Mouse (Mus musculus) layer of hippocampus, adult 8-10 months (tissue): ENCODE results near the gene Surf2. TPM values are rescaled to one million over a fixed set of nuclear protein-coding genes. Genes with fewer than 3 reads are reported as not detected.

Experiments
- DNase-seq, 2 experiments: peaks; one replicate each; pipeline ENCODE4 v3.0.0; 2022; ENCODE audit warnings: low spot score in 2 of 2
- total RNA-seq, 4 experiments: library from RNA; stranded (reverse); gene quantifications; 2 replicates each; pipeline ENCODE4 v1.2.4; 2022

The Surf2 gene
- total RNA-seq, 4 experiments from 2014 or later: 36.2 to 42.4 (median 37.7) TPM

DNA sequence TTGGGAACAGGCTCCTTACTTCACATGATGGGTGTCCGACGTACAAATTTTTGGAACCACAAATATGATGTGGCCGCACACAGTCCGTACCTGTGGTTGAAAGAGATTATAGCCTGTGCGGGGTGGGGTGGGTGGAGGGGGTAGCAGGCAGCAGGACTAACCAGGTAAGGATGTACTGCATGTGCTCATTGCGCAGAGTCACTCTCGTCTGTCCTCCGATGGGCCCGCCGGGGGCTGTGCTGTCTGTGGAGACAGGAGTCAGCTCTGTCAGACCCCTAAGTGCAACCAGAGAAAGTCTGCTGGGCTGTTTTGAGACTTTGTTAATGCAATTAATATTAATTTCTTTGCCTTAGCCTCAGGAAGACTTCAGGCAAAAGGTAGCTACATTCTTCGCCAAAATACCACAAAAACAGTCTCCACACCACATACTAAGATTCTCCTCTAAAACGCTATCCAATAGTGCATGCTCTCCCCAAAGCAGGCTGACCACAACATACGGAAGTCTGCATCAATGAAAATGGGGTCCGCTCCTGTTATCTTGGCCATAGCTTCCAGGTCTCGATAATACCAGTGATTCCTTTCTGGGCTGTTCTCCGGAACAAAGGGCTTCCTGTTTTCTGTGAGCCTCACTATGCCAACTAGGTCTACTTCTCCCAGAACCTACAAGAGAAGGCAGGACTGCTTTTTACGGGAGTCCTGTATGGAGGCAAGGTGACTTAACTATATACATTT is 2.6 kb upstream of the Surf2 start:
- DNase-seq: no peak

DNA sequence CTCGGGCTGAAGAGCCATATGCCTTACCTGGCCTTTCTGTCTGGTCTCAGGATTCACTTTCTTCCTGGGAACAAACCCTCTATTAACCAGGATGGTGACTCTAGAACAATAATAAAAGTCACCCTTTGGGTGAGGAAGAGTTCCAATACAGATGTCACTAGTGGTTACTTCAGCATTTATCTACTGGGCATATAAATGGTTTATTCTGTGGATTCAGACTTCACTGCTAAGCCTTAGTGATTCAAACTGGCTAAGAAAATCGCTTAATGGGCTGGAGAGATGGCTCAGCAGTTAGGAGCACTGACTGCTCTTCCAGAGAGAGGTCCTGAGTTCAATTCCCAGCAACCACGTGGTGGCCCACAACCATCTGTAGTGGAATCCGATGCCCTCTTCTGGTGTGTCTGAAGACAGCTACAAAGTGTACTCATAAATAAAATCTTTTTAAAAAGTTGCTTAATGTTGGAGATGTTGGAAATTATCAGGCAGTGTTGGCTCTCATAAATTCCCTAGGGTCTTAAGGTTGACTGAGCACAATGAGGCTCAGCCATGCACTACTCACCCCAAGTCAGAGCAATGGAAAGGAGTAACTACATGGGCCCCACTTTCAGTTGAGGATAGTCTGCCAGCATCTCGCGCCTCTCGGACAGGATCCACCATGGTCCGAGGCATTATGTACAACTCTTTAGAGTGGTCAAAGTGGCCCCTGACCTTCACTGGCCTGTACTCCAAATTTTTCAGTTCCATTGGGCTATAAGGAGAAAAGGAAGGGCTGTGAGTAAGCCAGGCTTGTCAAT is 1.8 kb upstream of the Surf2 start:
- no peak for DNase-seq

GRCm38 (mm10) chr2:26916738-26917137 is 571 bp downstream of the Surf2 start:
- DNase-seq: no peak

GRCm38 (mm10) chr2:26919684-26920083 is 3.5 kb downstream of the Surf2 start:
- no peak for DNase-seq

DNA sequence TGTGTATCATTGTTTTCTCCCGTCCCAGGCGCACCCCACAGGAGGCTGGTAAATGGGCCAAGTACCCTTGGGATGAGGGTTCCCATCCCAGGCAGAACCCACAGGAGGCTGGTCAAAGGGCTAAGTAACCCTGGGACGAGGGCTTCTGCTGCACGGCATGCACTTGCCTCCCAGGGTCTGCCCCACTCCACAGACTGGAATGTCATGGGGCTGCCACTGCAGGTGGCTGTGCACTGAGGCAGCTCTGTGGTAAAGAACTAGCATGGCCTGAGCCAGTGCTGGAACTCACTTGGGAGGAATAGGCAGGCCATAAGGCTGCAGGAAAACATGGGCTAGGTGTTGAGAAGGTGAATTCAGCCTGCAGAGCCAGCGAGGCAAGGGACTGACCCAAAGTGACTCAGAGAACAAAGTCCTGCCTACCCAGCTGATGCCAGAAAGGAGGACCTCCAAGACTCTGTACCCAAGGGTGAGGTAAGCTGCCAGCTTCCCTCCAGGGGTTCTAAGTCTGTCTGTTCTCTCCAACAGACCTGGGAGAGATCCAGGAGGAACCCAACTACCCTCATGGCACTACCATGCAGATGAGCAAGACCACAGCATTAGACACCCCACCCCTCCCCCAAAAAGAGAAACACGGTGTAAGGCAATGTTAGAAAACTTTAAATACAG is 4.2 kb downstream of the Surf2 start:
- DNase-seq: no peak

DNA sequence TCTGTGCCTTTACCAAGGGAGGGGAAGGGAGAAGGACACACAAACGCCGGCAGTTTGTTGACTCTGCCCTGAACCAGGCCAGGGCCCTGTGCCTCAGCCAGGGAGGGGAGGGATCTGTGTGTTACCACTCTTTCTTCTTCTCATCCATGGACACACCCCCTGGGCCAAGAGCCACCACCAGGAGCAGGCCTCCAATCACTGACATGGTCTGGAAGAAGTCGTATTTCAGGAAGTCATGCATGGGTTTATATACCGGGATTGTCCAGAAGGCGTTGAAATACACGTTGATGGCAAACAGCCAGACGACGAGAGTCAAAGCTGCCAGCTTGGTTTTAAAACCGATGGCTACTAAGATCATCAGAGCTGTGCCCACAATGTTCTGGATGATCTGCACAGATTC is 5.6 kb downstream of the Surf2 start:
- no peak for DNase-seq

GRCm38 (mm10) chr2:26927745-26928476 is 11.7 kb downstream of the Surf2 start:
- no peak for DNase-seq

GRCm38 (mm10) chr2:26930390-26930789 is 14.2 kb downstream of the Surf2 start:
- peak; percentile 57 to 69 for DNase-seq

DNA sequence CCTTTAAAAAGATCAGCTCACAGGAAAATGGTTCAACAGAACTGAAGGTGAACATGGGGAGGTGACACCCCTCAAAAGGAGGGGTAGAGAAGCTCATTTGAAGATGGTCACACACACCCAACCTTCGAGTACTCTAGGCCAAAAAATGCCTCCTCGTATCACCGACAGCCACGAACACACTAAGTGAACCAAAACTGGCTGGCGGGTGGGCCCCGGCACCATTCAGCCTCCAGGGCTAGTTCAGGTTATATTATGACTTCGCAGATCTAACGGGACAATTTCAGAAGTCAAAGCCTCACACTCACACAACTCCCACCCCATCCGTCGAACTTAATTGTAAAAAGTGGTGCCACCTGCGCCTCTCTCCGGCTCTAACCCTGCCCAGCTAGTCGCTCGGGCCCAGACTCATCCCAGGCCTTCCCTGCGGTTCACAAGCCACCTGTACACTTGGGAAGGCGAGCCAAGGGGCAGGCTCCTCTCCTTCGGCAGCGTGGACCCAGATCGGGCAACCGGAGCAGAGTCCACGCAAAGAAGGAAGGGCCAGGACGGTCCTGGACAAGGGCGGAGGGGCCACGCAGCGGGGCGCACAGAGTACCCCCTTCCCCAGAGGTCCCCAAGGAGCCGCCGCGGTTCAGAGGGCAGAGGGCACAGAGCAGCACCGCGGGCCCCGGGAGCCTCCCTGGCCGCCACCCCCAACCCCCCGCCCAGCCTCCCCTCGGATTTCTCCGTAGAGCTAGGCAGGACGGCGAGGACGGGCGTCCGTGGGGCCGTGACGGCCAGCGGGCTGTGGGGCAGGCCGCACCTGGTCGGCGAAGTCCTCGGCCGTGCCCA is 16.5 kb downstream of the Surf2 start:
- no peak for DNase-seq

- peak; percentile 82 to 89 for DNase-seq
Measured at GRCm38 (mm10) chr2:26933304-26934055, 17.3 kb downstream of the Surf2 start, which contains the start of the genes Surf4 and Stkld1. Gene Surf4 (minus strand): TSS chr2:26933928. Gene Stkld1 (plus strand): TSS chr2:26934047.

DNA sequence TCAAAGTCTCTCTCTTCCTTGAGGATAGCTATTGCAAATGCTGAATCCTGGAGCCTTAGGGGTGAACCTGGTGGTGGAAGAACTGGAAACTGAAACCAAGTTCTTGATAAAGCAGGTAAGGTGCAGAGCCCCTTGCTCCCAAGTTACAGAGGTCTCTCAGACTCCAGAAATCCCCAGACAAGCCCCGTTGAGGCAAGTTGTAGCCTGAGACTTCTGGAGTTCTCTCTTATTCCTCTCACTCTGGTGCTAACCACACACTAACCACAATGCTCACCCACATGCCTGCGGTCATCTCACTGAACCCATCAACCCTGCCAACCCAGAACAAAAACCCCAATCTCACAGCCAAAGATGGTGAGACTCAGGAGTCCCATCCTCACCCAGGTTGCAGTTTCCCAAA is 19.1 kb downstream of the Surf2 start:
- DNase-seq: no peak

DNA sequence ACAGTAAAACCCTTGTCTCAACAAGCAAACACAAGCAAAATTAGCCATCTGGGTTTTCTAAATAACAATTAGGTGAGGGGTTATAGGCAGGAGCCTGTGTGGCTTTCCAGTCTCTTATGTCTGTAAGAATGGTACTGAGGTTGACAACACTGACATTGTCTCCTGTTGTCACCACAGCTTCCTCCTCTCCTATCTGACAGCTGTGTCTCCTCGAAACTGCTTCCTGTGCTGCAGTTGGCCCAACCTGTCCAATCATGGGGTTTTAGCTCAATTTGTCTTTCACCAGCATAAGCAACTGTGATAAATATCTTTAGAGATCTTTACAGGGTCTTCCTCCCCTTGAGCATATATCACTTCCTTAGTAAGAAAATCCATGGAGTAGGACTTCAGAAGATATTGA is 20.3 kb downstream of the Surf2 start:
- no peak for DNase-seq

DNA sequence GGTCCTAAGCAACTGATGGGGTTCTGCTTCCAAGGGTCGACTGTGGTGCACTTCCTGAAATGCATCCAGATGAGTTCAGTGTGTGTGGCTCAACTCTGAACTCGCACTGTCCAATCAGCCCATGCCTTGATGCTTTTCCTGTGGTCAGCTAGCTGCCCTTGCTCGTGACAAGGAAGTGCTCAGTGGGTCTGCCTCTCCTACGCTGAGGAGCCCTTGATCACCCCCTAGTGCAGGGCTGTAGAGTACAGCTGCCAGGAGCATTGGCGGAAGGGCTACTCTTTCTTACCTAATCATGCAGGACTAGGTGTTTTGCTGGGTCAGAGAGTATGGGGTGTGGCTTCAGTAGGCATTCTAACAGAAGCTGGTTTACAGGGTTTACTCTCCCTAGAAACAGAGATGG is 25.4 kb downstream of the Surf2 start:
- no peak for DNase-seq

- no peak for DNase-seq
Measured at GRCm38 (mm10) chr2:26943253-26943652, 27.1 kb downstream of the Surf2 start.

GRCm38 (mm10) chr2:26950411-26950810 is 34.2 kb downstream of the Surf2 start:
- no peak for DNase-seq

DNA sequence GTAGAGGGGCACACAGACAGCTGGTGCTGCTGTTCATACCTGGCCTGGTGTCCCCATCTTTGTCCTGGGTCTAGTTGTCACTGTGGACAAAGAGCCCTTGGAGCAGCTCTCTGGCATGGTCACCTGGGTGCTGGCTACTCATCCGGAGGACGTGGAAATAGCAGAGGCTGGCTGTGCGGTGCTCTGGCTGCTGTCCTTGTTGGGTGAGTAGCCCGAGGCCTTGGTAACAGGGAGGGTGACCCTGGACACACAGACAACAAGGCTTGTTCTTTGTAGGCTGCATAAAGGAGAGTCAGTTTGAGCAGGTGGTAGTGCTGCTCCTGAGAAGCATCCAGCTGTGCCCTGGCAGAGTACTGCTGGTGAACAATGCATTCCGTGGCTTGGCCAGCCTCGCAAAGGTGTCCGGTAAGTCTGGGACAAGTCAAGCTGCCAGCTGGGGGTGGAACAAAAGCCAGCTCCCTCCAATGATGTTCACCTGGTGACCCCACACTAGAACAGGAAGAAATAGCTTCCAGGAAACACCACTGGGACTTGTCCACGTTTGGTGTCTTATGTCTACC is 35.3 kb downstream of the Surf2 start:
- DNase-seq: no peak

DNA sequence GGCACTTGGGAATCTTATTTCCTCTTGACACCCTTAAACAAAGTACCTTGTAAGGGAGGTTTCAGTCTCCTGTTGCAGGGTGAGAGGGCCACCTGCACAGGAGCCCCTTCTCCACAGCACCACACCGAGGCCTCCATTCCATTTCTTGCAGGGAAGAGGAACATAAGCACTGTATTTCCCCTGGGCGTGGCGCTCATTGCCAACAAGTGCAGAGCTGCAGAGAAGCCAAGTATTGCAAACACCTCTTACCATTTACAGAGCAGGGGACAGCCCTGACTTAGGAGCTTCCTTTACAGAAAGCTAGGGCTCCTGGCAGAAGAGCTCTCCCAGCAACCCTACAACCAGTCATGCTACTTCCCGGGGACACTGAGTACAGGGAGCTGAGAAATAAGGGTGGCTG is 36.0 kb downstream of the Surf2 start:
- DNase-seq: no peak

- DNase-seq: no peak
Measured at GRCm38 (mm10) chr2:26952866-26953265, 36.7 kb downstream of the Surf2 start.

DNA sequence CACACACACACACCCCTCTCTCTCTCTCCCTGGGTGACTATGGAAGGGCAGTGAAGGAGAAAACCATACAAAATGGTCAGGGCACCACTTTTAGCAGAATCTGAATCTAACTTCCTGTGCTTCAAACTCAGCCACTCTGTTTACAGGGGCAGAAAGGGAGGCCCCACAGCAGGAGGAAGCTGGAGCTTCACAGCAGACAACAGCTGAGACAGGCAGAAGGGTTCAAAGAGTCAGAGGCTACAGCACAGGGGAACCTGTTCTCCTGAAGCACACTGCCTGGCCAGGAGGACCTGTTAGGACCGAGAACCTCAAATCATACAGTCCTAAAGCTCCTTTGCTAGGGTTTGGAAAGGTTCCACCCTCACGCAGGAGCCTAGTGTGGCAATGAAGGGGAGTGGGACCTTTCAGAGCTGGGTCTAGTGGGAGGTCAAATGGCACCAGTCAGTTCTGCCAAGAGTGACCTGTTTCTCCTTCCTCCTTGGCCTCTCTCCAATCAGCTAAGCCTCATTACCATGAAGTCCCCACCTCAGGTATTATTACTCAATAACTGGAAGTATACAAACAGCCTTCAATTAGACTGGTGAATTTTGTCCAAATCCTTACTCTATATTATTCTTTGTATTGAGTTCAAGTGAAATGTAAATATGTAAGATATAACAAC is 38.7 kb downstream of the Surf2 start:
- DNase-seq: no peak
